Mouse (Mus musculus): ENCODE measurements at regions not wholly inside any gene's neighbourhood (a gene's known extent, or its start where the extent isn't known, plus 50 kb on each side); places are given as distances from the start of the nearest gene placed in this dataset.

- no peak for DNase-seq (ENCODE audit: low read depth, low spot score)
Measured at GRCm38 (mm10) chr7:117875241-117875640, 240.7 kb downstream of the Rps15a start.

GRCm38 (mm10) chr7:117859419-117859818 is 256.6 kb downstream of the Rps15a start:
- DNase-seq (ENCODE audit: low read depth, low spot score) = no peak

GRCm38 (mm10) chr7:117855955-117856354 is 260.0 kb downstream of the Rps15a start:
- DNase-seq (ENCODE audit: low read depth, low spot score) = peak; percentile 89

GRCm38 (mm10) chr7:117853716-117854115 is 262.3 kb downstream of the Rps15a start:
- no peak for DNase-seq (ENCODE audit: low read depth, low spot score)

GRCm38 (mm10) chr7:117852866-117853265 is 263.1 kb downstream of the Rps15a start:
- peak; percentile 52 for DNase-seq (ENCODE audit: low read depth, low spot score)

GRCm38 (mm10) chr7:117850822-117851221 is 265.2 kb downstream of the Rps15a start:
- no peak for DNase-seq (ENCODE audit: low read depth, low spot score)

- DNase-seq (ENCODE audit: low read depth, low spot score) = no peak
Measured at GRCm38 (mm10) chr7:117846041-117846440, 269.9 kb downstream of the Rps15a start.

- peak; percentile 43 for DNase-seq (ENCODE audit: low read depth, low spot score)
Measured at GRCm38 (mm10) chr7:117842780-117843179, 273.2 kb downstream of the Rps15a start.

- DNase-seq (ENCODE audit: low read depth, low spot score) = no peak
Measured at GRCm38 (mm10) chr7:117795035-117795434, 321.0 kb downstream of the Rps15a start.

GRCm38 (mm10) chr7:117793991-117794390 is 322.0 kb downstream of the Rps15a start:
- DNase-seq (ENCODE audit: low read depth, low spot score) = no peak

GRCm38 (mm10) chr7:117792456-117792855 is 323.5 kb downstream of the Rps15a start:
- DNase-seq (ENCODE audit: low read depth, low spot score) = no peak

- no peak for DNase-seq (ENCODE audit: low read depth, low spot score)
Measured at GRCm38 (mm10) chr7:117778996-117779395, 337.0 kb downstream of the Rps15a start.

- DNase-seq (ENCODE audit: low read depth, low spot score) = no peak
Measured at GRCm38 (mm10) chr7:117777921-117778320, 338.1 kb downstream of the Rps15a start.

GRCm38 (mm10) chr7:117771836-117772235 is 344.2 kb downstream of the Rps15a start:
- DNase-seq (ENCODE audit: low read depth, low spot score) = no peak

- no peak for DNase-seq (ENCODE audit: low read depth, low spot score)
Measured at GRCm38 (mm10) chr7:117759506-117759905, 356.5 kb downstream of the Rps15a start.

GRCm38 (mm10) chr7:117757033-117757432 is 359.0 kb downstream of the Rps15a start:
- no peak for DNase-seq (ENCODE audit: low read depth, low spot score)

GRCm38 (mm10) chr7:117755830-117756229 is 360.2 kb downstream of the Rps15a start:
- peak; percentile 54 for DNase-seq (ENCODE audit: low read depth, low spot score)

GRCm38 (mm10) chr7:117753296-117753695 is 362.7 kb downstream of the Rps15a start:
- DNase-seq (ENCODE audit: low read depth, low spot score) = peak; percentile 59

GRCm38 (mm10) chr7:117752302-117753185 is 363.4 kb downstream of the Rps15a start:
- no peak for DNase-seq (ENCODE audit: low read depth, low spot score)

- DNase-seq (ENCODE audit: low read depth, low spot score) = peak; percentile 20
Measured at GRCm38 (mm10) chr7:117747991-117748390, 367.2 kb downstream of the Xylt1 start.

GRCm38 (mm10) chr7:117746393-117746792 is 365.6 kb downstream of the Xylt1 start:
- DNase-seq (ENCODE audit: low read depth, low spot score) = no peak

- peak; percentile 72 for DNase-seq (ENCODE audit: low read depth, low spot score)
Measured at GRCm38 (mm10) chr7:117739706-117740105, 358.9 kb downstream of the Xylt1 start.

- DNase-seq (ENCODE audit: low read depth, low spot score) = no peak
Measured at GRCm38 (mm10) chr7:117735699-117736020, 354.9 kb downstream of the Xylt1 start.
